Mouse (Mus musculus) lung, postnatal 10 days (tissue): ENCODE data around the gene Gm49380.

Experiments
- DNase-seq: peaks from one replicate; pipeline ENCODE4 v3.0.0; 2021

The Gm49380 gene

DNA sequence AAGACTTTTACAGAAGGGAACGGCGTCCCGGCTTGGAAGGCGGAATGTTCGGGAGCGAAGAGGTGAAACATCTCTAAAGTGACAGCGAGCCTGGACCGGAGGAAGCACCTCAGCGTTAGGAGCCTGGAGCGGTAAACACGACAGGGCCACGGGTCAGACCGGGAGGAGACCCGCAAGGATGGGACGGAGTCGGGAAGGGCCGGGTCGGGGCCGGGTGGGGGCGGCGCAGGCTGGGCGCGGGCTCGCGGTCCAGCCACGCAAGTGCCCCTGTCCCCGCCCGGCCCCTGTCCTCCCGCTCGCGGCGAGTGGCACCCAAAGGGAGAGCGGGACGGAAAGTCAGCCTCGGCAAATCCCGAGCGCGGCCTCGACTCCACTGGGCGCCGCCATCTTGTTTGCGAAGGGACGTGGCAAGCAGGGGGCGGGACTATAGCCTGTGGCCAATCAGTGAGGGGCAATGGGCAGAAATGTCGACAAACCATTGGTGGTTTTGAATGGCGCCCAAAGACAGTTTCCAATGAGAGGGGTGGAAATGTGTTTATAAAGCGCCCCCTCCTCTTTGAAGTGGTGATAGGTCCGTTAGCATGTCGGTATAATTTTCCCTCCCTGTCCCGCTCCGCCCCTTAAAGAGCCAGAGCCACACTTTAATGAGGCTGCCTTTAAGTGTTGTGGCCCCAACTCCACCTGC is at the start of gene Gm49380, which contains the start of gene Rnf26:
Gm49380 (minus strand) TSS at position 396 of the 685 bp plus-strand sequence.
Rnf26 (minus strand) TSS at position 413 of the 685 bp plus-strand sequence.
- peak; percentile 98 for DNase-seq

DNA sequence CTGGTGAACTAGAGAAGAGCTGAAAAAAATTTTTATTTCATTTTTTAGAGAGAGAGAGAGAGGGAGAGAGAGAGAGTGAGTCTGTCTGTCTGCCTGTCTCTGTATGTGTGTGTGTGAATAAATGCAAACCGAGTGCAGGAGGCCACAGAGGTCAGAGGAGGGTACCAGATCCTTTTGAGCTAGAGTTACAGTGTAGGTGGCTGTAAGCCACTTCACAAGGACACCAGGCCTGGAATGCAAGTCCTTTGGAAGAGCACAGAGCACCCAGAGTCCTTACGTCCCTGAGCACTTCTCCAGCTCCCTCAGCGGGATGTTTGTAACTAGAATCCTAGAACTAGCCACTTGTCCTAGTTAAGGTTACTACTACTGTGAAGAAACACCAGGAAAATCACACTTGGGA is 46.6 kb upstream of the Gm49380 start:
- no peak for DNase-seq

DNA sequence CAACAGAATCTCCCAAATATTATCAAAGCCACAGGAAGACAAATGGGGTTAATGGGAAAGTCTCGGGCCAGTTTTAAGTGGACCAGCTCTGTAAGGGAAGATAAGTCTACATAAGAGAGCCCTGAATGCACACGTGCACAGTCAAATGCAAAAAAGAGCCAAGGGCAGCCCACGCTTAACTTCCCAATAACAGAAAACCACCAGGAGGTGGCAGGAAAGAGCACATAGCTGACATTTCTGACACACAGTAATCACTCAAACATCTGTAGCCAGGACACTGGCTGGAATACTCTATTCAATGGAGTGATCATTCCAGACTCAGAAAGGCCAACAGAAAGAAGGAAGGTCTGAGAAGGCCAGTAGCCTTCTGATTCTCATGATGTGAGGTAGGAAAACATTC is 34.0 kb upstream of the Gm49380 start:
- DNase-seq = peak; percentile 57

DNA sequence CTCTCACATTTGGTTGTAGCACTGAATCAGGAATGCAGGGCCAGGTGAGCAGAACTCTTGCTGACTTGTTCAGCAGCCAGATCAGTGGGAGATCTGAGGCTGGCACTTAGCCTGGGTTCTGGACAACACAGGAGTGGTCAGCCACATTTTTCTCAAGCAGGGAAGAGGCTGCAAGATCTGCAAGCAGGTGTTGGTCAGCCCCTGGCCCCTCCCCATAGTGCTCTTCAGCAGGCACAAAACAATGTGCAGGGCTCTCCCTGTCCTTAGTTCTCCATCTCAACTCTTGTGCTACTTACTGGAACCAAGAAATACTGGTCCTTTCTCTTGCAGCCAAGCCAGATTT is 31.4 kb upstream of the Gm49380 start:
- DNase-seq = no peak

DNA sequence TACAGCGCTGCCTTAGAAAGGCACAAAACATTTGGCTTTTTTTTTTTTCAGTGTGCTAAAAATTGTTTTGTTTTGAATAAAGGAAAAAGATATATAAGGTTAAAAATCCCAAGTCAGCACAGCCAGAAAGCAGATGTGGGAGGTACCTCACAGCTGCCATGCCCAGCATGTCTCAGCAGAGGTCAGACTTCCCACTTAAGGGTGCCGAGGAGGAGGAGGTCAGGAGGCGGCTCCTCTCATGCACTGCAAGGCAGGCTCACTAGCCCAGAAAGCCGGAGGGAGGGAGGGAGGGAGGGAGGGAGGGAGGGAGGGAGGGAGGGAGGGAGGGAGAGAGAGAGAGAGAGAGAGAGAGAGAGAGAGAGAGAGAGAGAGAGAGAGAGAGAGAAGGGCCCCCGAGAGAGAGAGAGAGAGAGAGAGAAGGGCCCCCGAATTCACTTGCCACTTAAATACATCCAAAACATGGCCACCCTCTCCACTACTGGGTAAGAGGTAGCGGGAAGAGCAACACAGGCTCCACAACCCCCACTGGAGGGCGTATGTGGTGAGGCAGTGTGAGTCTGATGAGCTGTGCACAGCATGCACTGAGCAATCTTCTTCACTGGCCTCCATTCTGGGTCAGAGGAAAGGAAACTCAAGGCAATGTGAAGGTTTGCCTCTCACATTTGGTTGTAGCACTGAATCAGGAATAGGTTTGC is 30.9 kb upstream of the Gm49380 start:
- peak; percentile 73 for DNase-seq

DNA sequence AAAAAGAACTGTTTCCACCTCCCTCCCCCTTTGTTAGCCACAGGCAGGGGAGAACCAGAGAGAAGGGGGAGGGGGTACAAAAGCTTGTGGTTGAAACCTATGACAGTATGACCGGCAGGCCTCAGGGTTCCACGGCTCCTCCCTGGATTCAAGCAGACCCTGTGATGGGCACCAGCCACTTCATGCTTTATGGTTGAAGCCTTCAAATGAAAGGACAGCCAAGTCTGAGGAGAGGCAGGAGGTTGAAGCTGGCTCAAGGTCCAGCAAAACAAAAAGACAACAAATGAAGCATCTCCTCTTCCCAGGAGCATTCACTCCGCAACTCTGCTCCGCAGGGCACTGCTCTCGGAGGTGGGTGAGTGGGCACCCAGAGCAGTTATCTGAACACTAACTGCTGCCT is 30.1 kb upstream of the Gm49380 start:
- no peak for DNase-seq

DNA sequence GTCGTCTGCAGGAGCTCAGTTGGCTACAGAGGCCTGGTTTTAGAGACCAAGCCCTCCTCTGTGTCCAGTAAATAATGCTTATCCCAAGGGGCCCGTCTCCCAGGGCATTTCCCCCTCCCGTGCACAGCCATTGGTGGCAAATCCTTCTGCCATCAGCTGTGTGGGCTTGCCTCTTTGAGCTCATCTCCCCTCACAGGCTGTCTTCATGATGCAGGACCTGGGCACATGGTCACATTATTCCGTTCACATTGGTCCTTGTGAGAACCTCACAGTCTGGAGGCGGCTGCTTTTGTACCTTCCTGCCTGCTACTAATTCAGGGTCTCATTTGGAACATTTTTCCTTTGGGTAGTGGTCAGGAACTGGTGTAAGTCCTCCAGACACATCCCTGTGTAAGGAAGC is 28.7 kb upstream of the Gm49380 start:
- no peak for DNase-seq

DNA sequence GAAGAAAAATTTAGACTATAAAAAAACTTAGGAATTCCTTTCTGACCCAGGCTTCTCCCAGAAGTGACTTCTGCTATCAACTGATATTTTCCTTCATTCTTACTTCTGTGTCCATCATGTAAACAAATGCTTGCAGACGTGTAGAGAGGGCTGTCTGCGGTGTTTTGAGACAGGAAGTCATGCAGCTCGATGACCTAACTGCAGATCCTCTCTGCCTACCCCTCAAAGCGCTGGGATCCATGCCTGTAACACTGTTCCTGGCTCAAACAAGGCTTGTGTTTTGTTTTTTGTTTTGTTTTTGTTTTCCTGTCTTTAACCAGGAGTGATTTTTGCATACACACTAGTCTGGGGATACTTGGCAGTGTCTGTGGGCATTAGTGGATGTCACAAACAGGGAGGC is 24.5 kb upstream of the Gm49380 start:
- DNase-seq = no peak

DNA sequence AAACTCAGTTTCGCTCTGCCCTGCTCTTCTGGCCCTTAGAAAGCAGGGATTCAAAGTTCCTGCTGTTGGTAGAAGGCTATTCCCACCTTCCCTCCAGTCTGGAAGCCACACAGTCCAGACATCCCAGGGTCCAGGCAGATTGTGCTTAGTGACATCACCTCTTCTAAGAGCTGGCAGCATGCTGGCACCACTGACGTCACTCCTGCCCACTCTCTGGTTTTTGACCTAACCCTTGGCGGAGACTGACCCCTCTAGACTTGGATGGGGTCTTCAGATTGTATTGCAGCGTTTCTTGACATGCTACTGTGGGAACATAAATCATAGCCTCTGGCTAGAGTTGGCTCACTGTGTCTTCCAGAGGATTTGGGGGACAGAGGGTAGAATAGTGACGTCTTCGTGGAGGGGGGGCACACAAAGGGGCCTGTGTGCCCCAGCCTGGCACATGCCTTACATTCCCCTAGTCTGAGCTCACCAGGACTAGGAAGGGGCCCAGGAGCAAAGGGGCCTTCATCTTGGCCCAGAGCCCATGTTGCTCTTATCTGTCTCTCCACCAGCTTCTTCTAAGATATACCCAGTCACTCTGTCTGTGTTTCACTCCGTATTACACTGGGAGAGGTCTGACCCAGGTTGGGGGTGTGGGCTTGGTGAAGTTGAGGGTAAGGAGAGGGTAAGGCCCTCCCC is 22.6 kb upstream of the Gm49380 start:
- peak; percentile 36 for DNase-seq

DNA sequence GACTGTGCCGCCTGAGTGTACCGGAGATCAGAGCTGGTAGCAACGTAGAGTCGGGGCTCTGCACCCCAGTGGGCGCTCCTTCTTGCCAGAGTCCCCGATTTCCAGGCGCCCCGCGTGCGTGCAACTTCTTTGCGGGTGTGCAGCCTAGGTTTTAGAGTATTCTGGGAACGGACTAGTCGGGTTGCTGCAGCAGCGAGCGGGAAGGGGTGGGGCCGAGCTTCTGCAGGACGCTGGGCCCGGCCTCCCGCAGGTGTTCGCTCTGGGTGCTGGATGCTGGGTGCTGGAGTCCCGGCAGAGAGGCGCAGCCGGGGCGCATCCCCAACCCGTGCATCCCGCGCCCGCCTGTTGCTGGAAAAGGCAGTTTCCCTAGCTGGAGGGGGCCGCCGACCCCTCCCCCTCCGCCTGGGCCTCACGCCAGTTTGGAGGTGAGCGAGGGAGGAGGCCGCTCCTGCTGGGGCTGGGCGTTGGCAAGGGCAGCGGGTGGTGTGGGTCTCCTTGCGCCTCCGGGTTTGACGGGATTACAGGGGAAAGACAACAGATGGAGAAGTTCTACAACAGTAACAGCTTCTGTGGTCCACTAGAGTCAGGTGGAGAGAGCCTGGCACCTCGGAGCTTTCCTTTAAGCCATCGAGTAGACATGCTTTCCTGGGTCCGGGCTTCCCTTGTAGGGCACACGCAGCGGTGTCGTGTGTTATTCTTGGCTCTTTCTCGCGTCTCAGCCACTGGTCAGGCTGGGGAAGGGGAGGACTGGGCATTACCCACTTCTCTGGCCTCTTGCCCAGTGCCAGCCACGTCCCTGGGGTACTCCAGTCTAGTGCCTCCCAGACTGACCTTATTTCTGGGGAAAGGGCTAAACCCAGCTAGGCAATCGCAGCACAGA is 21.8 kb upstream of the Gm49380 start:
- DNase-seq = peak; percentile 74

DNA sequence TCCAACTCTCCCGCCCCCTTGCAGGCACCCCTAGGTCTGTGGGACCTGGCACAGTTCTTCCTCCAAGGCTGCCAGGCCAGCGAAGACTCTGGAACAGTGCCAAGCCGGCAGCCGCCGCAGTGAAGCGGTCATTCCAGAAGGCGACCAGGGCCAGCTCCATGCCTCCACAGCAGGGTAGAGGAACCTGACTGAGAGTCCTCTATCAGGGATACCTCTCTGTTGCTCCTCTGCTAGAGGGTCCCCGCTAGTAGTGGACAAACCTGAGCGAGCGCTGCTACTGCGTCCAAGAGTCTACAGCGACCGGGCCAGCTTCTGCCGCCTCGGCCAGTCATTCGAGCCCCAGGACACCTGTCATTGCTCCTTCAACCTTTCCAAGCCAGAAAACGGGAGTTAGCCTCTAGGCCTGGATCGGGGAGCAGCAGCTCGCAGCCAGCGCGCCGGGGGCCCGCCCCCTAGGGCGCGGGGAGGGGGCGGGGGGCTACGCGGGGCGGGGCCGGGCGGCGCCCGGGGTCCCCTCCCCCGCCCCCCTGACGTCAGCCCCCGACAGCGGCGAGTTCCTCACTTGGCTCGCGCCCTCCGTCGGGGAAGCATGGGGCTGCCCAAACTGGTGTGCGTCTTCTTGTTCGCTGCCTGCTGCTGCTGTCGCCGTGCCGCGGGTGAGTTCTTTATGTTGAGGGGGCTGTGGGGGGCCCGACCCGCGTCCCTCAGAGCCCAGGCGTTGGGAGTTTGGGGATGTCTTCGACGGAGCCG is 21.0 kb upstream of the Gm49380 start, which contains the start of gene Mcam:
Mcam (plus strand) TSS at position 369 of the 750 bp plus-strand sequence.
- DNase-seq = peak; percentile 83

DNA sequence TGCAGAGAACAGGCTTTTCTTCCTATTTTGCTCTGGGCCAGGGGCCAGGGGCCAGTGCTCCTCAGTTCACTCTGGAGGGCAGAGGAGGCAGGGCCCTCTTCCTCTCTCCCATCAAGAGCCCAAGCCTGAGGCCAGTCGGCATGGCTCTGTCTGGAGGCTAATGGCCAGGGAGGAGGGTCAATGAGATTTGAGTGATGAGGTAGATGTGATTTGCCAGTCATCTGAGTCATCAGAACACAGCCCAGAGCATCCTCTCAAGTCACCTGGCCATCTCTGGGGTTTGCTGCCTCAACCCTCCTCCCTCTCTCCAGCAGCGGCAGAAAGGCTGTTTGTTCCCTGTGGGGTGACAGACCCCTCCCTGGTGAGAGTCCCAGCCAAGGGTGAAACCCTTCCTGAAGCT is 20.0 kb upstream of the Gm49380 start:
- DNase-seq = no peak

DNA sequence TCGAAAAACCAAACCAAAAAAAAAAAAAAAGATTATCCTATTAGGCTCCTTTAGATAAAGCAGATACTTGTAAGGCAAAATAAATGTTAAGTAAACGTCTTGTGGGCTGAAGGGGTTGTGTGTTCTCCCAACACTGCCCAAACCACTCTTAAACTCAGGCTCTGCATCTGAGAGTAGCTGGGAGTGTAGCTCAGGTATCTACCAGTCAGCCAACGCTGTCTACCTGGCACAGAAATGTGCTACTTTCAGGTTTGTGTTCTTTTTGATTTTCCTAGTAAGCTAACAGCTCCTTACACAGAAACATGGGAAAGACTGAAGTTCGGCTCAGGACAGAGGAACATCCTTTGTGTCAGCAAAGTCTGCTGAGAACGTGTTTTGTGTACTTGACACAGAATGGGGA is 18.9 kb upstream of the Gm49380 start:
- no peak for DNase-seq

DNA sequence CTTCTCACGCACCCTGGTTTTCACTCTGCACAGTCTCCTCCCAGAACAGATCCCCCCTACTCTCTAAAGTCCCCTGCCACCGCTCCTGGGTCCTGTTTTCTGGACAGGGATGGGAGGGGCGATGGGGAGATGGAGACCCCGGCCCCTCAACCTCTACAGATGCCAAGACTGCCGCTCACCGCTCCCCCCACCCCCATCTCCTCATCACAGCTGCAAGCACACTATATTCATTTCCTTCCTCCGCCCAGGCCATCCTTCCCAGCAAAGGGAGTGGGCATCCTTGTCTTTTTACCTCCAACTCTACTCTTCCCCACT is 17.9 kb upstream of the Gm49380 start:
- no peak for DNase-seq

DNA sequence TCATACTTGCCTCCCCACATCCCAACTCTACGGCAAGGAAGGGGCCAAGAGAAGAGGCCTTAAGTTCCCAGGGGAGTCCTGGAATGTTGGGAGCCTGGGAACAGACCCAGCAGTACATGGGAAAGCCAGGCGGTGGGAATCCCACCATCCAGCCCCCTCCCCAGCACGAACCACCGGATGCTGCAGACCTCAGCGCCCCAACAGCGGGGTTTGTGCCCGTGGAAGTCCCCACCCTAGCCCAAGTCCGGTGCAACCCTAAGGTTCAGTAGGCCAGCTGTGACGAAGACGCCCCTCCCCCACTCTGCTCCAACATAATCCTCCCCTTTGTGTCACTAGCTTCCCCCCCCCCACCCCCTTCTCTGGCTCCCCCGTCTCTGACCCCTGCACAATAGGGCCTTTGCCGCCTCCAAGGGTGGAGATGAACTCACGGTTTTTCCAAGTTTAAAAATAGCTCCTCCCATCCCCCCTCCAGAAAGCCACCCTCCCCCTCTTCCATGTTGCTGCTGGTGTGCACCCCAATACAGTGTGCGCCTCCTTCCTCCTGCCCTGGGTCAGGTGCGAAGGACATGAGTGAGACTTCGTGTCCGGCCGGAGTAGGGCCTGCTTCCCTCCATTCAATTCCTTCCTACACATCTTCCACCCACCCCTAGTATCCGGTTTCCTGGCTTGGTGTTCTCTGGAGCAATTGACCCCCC is 17.4 kb upstream of the Gm49380 start:
- DNase-seq = peak; percentile 83

DNA sequence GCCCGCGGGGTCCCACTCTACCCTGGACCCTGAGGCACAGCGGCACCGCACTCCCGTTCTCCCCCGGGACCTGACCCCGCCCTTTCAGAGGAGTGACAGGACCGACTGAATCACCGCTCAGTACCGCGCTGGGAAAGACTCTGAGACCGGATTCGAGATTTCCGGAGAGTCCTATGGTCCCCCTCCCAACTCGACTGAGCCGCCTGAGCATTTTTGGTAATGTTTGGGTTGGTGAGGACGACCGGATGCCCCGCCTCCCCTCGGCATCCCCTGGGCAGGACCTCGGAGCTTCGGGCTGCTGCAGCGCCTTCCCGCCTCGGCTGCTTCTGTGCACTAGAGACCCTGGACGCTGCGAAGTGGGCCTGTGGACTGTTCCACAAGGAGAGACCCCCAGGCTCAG is 16.7 kb upstream of the Gm49380 start:
- DNase-seq = peak; percentile 94

DNA sequence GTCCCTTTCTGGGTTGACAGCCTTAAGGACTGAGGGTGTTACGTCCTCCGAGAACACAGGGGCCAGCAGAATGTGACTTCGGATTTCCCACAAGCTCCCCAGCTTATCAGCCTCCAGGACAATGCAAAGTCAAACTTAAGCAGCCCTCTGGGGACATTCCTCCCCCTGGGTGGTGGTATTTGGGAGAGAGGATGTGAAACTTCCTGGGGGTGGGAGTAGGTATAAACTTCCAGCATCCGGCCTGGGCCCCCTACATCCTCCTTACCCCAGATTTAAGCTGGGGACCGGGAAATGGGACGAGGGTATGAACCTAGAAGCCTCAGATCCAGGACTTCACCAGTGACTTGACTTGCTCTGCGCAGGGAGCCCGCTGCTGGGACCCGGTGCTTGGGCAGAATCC is 16.3 kb upstream of the Gm49380 start:
- DNase-seq = peak; percentile 77

DNA sequence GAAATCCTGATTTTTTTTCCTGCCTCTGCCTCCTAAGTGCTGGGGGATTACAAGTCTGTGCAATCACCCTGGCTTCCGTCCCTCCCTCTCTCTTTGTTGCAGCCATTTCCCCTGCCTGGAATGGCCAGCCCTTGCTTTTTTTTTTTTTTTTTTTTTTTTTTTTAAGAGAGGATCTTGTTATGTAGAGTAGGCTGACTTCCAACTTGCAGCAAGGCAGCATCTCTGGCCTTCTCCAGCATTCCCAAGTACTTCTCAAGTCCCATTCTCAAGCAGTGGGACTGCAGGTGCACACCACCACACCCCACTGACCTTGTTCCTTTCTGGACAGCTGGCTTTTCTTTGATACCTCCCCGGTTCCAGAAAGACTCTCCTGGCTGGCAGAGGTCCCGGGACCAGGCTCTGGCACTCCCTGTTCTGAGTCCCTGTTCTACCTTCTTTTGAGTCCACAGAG is 14.1 kb upstream of the Gm49380 start:
- peak; percentile 48 for DNase-seq

DNA sequence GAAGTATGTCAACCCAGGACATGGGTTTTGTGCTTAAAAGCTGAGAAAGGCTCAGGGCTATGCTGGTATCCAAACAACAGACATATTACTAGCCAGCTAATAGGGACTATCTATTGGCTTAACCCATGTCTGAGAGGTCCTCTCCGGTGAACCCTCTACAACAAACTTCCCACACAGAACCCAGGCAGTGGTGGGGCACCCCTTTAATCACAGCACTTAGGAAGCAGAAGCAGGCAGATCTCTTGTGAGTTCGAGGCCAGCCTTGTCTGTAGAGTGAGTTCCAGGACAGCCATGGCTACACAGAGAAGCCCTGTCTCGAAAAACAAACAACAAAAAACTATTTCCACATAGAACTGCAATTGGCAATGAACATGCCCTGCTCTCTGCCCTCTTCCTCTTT is 13.4 kb upstream of the Gm49380 start:
- DNase-seq = no peak

DNA sequence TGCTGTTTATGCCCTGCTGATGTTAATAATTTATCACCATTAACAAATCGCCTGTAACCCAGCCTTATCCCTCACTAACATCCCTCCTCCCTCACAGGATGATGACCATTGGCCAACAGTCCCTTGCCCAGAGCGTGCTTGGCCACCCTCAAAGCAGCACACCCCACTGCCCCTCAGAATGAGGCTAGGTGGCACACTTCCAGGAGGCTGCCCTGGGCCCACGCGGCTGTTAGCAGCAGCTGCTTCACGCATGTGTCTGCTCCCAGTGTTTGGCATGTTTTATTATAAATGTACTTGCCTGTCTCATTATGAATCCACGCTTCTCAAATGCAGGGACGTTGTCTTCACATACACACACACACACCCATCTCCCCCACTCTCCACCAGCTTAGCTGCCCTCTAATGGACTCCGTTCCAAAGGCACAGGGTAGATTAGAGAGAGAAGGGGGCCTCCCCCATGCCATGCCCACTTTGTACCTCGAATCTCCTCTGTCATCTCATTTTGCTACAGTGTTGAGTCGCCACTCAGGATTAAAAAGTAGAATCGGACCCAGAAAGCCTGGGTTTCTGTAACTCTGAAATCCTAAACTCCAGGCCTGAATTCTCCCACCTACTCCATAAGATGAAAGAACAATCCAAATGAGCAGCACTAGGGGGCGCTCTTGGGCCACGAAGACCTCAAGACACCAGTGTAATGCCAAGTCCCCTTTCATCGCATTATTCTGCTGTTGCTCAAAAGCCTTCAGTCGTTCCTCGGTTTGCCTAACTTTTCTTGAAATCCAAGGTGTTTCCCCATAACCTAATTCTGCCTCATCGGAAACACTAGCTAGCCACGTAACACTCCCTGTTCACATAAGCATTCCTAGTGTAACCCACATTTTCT is 12.5 kb upstream of the Gm49380 start:
- DNase-seq = peak; percentile 92

DNA sequence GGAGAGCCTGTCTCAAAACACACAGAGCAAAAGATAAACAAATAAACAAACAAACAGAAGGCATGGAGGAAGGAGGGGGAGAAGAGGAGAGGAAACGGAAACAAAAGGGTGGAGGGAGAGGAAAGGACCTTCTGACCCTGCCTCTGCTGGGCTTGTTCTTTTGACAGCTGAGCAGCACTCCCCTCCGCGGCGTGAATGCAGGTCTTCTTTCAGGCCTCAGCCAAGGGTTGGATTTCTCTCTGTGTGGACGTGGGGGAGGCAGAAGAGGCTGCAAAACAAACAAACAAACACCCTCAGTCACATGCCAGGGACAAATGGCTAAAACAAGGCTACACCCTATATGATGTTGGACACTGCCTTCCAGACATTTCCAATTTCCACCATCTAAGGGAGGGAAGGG is 11.7 kb upstream of the Gm49380 start:
- no peak for DNase-seq
